Mouse (Mus musculus) lung, postnatal 0 days (tissue): Measurements from ENCODE around the gene Hspg2. TPM values are rescaled to one million over a fixed set of nuclear protein-coding genes. Genes with fewer than 3 reads are reported as not detected.

ENCODE experiments used
- ATAC-seq: fragments of 200-750 bp; cut with Nextera tagmentation; 2 replicates; pipeline ENCODE4 v1.8.0; 2017; ENCODE audit warnings: moderate library complexity
- DNase-seq: peaks from one replicate; pipeline ENCODE4 v3.0.0-alpha.2; 2016; ENCODE audit warnings: low spot score
- H3K27ac ChIP-seq: fragments of 300-500 bp; sonication (generic); 2 replicates; pipeline ENCODE4 v1.5.1; 2014; ENCODE audit warnings: antibody characterized with exemption, mild to moderate bottlenecking, low read length, mixed read lengths
- H3K27me3 ChIP-seq: fragments of 300-500 bp; sonication (generic); replicated peaks from 2 replicates; pipeline ENCODE4 v1.6.1; 2014; ENCODE audit warnings: low read length, mixed read lengths; ENCODE audit not compliant: insufficient read depth
- H3K36me3 ChIP-seq: fragments of 300-500 bp; sonication (generic); 2 replicates; pipeline ENCODE4 v1.6.1; 2014; ENCODE audit warnings: low read length, mixed read lengths; ENCODE audit not compliant: insufficient read depth
- H3K4me1 ChIP-seq: fragments of 300-500 bp; sonication (generic); 2 replicates; pipeline ENCODE4 v1.6.1; 2014; ENCODE audit warnings: antibody characterized with exemption, low read depth, low read length, mixed read lengths; ENCODE audit not compliant: insufficient read depth
- H3K4me2 ChIP-seq: fragments of 300-500 bp; sonication (generic); replicated peaks from 2 replicates; pipeline ENCODE4 v1.6.1; 2014; ENCODE audit warnings: low read depth, mild to moderate bottlenecking, low read length, moderate library complexity, mixed read lengths
- H3K4me3 ChIP-seq: fragments of 300-500 bp; sonication (generic); 2 replicates; pipeline ENCODE4 v1.5.1; 2014; ENCODE audit warnings: low read depth, low read length
- H3K9ac ChIP-seq: fragments of 300-500 bp; sonication (generic); replicated peaks from 2 replicates; pipeline ENCODE4 v1.6.1; 2014; ENCODE audit warnings: low read depth, mild to moderate bottlenecking
- H3K9me3 ChIP-seq: fragments of 300-500 bp; sonication (generic); 2 replicates; pipeline ENCODE4 v1.6.1; 2016; ENCODE audit warnings: low read length, mixed read lengths
- CTCF ChIP-seq: IDR thresholded peaks from 2 replicates; pipeline ENCODE4 v1.5.1; 2016; ENCODE audit warnings: antibody characterized with exemption, mild to moderate bottlenecking
- EP300 ChIP-seq: IDR thresholded peaks from 2 replicates; pipeline ENCODE4 v1.6.1; 2016; ENCODE audit warnings: antibody characterized with exemption, mild to moderate bottlenecking, control low read depth
- WGBS: fragments of 180-500 bp; shearing (Covaris S2); extraction: QIAGEN DNeasy Blood & Tissue Kit; methylation state at CpG from one replicate; pipeline ENCODE4 v1.1.7; 2014; 5-methylcytosine and 5-hydroxymethylcytosine counted together
- polyA plus RNA-seq: library from polyadenylated mRNA; unstranded; fragments of >200 nt; fragmentation: Nextera tagmentation; extraction: Ambion mirVana; gene quantifications from 2 replicates; pipeline ENCODE4 v1.2.1, GENCODE M21; 2015

The Hspg2 gene
- polyA plus RNA-seq, 1 experiment from 2014 or later, result 25.3 TPM

DNA sequence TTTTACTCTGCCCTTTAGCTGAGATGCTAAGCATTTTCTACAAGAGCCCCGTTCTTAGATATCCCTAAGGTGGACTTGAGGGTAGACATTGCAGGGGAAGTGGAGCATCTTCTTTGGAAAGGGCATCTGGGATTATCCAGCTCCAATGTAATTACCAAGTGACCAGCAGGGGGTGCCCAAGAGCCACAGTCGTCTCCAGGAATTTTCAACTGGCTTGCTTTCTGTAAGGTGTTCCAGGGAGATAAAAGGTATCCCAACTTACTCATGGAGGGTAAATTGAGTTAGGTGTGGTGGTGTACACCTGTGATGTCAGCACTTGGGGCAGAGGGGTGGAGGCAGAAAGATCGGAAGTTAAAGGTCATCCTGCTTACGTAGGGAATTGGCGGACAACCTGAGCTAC is 24.9 kb upstream of the Hspg2 start:
- no peaks in the 10 kb centered on the region for H3K9me3 ChIP-seq
- 10% methylated on average over 5 of the region's 5 CpGs for WGBS
- ATAC-seq (no peak; the same call in 1 of the 2 replicates), DNase-seq (peak; percentile 59)
- H3K4me3 ChIP-seq, result no peak overlapping the region
- TF ChIP-seq EP300 (no peak), CTCF (peak; percentile 92)
- H3K27ac ChIP-seq, result no peak overlapping the region
- no peak overlapping the region for H3K9ac ChIP-seq
- no peaks in the 10 kb centered on the region for H3K27me3 ChIP-seq
- 0 out of 2 replicates have a peak overlapping the region, but pooled peaks have one; percentile 14 for H3K4me2 ChIP-seq
- no peaks in the 10 kb centered on the region for H3K36me3 ChIP-seq
- no peaks in the 10 kb centered on the region for H3K4me1 ChIP-seq

DNA sequence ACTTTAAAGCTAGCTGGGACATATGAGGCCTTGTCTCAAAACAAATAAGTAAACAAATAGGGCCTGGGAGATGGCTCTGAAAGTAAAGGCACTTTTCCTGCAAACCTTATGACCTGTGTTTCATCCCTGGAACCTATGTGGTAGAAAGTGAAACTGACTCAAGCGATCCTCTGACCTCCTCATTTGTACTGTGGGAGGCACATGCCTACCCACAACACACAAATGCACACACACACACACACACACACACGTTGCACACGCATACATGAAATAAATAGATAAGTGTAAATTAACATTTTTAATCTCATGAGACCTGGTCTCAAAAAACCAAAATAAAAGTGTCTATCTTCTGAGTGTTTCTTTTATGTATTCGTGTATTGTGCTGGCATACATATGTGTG is 22.7 kb upstream of the Hspg2 start:
- H3K4me1 ChIP-seq, result no peaks in the 10 kb centered on the region
- H3K36me3 ChIP-seq, result no peaks in the 10 kb centered on the region
- WGBS, result 90% methylated on average over 4 of the region's 4 CpGs
- H3K9me3 ChIP-seq, result no peaks in the 10 kb centered on the region
- ATAC-seq (no peak), DNase-seq (no peak)
- H3K4me3 ChIP-seq, result no peak overlapping the region
- H3K27me3 ChIP-seq, result no peaks in the 10 kb centered on the region
- no peak overlapping the region for H3K4me2 ChIP-seq
- no peak overlapping the region for H3K27ac ChIP-seq
- TF ChIP-seq CTCF (no peak), EP300 (no peak)
- no peak overlapping the region for H3K9ac ChIP-seq

DNA sequence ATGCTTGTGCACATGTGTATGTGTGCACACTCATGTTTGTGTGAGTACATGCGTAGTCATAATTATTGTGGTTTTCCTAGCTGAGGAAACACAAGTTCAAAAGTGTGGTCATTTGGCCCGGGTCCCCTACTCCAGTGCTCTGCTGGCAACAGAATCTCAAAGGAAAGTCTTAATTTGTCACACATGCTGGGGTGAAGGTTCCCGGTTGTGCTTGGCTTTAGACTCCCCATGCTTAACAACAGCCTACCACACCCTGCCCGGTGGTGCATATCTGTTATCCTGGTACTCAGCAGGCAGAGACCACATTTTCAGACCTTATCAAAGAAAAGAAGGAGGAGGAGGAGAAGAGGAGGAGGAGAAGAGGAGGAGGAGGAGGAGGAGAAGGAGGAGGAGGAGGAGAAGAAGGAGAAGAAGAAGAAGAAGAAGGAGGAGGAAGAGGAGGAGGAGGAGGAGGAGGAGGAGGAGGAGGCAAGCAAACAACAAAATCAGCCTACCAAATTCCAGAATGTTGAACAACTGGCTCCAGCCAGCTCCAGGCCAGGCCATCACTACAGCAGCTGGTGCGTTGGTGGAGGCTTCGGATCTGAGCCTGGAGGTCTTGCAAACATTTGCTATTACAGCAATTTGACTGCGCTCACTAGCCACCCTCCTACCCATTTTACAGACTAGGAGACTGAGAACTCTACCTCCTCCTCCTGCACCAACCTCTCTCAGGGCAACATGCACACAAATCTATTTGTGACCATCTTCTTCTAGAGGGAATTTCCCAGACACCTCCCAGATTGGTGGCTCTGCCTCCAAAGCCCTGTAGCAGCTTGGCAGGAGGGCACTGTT is 21.0 kb upstream of the Hspg2 start:
- Histone ChIP-seq H3K27ac (no peak overlapping the region), H3K4me3 (no peak overlapping the region), H3K4me1 (no peaks in the 10 kb centered on the region), H3K9ac (no peak overlapping the region), H3K36me3 (no peaks in the 10 kb centered on the region), H3K4me2 (no peak overlapping the region), H3K9me3 (no peaks in the 10 kb centered on the region), H3K27me3 (no peaks in the 10 kb centered on the region)
- no peak for DNase-seq
- 47% methylated on average over 7 of the region's 7 CpGs for WGBS
- ATAC-seq, result no peak
- TF ChIP-seq EP300, result no peak
- TF ChIP-seq CTCF, result no peak

DNA sequence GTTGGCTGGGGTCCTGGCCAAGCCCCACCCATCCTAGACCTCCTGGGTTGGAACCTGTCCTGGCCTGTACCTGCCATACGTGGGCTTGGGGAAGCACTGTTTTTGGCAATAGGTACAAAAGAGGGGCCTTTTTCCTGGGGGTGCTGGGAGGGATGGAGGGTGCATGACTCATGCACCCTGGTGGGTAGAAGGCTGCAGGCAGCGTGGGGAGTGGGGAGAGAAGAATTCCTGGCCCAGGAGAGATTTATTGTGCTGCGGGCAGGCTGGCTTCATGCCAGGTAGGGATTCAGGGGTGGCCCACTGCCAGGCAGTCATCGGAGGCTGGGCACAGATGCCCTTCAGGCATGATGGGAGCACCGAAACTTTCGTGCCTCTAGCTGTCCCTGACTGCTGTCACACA is 20.4 kb upstream of the Hspg2 start:
- Histone ChIP-seq H3K27me3 (no peaks in the 10 kb centered on the region), H3K4me2 (no peak overlapping the region), H3K9ac (no peak overlapping the region), H3K27ac (no peak overlapping the region), H3K4me1 (no peaks in the 10 kb centered on the region), H3K36me3 (no peaks in the 10 kb centered on the region), H3K4me3 (no peak overlapping the region), H3K9me3 (no peaks in the 10 kb centered on the region)
- DNase-seq, result no peak
- 19% methylated on average over 6 of the region's 6 CpGs for WGBS
- ATAC-seq, result 0 out of 2 replicates have a peak, but pooled peaks have one; percentile 17
- TF ChIP-seq CTCF (no peak), EP300 (no peak)

DNA sequence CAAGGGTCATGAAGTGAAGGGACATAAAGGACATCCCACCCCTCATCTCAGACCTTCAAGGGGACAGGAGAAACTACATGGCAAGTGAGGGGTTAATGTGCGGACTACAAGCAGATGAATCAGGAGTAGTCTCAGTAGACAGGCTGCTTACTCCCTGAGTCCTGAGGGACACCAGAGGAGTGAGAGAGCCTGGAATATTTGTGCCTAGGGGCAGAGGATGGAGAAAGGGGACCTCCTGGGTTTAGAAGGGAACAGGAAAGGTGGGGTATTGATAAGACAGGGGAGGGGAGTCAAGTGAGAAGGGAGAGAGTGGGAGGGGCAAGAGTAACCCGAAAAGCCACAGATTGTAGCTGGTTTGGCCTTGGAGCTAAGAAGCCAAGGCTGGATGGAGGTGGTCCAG is 19.9 kb upstream of the Hspg2 start:
- Histone ChIP-seq H3K4me2 (no peak overlapping the region), H3K4me1 (no peaks in the 10 kb centered on the region), H3K27ac (no peak overlapping the region), H3K36me3 (no peaks in the 10 kb centered on the region), H3K27me3 (no peaks in the 10 kb centered on the region), H3K9ac (no peak overlapping the region), H3K9me3 (no peaks in the 10 kb centered on the region), H3K4me3 (no peak overlapping the region)
- ATAC-seq, result no peak
- DNase-seq, result no peak
- no peak for TF ChIP-seq EP300
- TF ChIP-seq CTCF, result no peak
- 38% methylated on average over 2 of the region's 2 CpGs for WGBS

DNA sequence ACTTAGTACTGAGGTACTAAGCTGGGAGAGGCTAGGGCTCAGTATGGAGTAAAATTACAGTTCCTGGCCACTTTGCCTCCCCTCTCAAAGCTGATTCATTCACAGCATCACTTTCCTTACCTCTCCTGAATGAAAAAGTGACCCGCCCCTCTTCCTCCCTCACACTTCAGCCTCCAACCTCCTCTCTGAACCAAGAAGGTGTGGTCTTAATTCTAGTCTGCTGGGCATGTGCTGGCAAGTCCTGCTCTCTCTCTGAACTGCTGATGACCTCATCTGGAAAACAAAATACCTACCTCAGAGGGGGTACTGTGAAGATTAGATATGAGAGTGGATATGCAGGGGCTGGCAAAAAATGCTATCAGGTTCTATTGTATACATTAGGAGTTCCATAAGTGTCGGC is 19.4 kb upstream of the Hspg2 start:
- Histone ChIP-seq H3K9me3 (no peaks in the 10 kb centered on the region), H3K4me2 (no peak overlapping the region), H3K4me1 (no peaks in the 10 kb centered on the region), H3K27me3 (no peaks in the 10 kb centered on the region), H3K36me3 (no peaks in the 10 kb centered on the region), H3K9ac (no peak overlapping the region), H3K4me3 (no peak overlapping the region), H3K27ac (no peak overlapping the region)
- TF ChIP-seq CTCF, result no peak
- TF ChIP-seq EP300, result no peak
- peak; percentile 59 for DNase-seq
- peak; percentile 52 for ATAC-seq
- 53% methylated on average over 2 of the region's 2 CpGs for WGBS
